Mouse (Mus musculus) forebrain, embryonic 12.5 days (tissue): Measurements from ENCODE around the gene Gm13304. TPM values are rescaled to one million over a fixed set of nuclear protein-coding genes. Genes with fewer than 3 reads are reported as not detected.
"Not testable (repeated sequence)": the region's sequence is repeated elsewhere in the genome, so short reads cannot be mapped to it uniquely, and the experiment has no call there.

Source experiments
- ATAC-seq: fragments of 200-750 bp; cut with Nextera tagmentation; 2 replicates; pipeline ENCODE4 v1.8.0; 2017; ENCODE audit warnings: moderate TSS enrichment; ENCODE audit not compliant: low FRiP score
- H3K27ac ChIP-seq: fragments of 300-500 bp; sonication (generic); 2 replicates; pipeline ENCODE4 v1.5.1; 2016; ENCODE audit warnings: mild to moderate bottlenecking
- H3K27me3 ChIP-seq: fragments of 300-500 bp; sonication (generic); 2 replicates; pipeline ENCODE4 v1.6.1; 2016; ENCODE audit warnings: mild to moderate bottlenecking
- H3K36me3 ChIP-seq: fragments of 300-500 bp; sonication (generic); replicated peaks from 2 replicates; pipeline ENCODE4 v1.6.1; 2016; ENCODE audit warnings: mild to moderate bottlenecking
- H3K4me1 ChIP-seq: fragments of 300-500 bp; sonication (generic); 2 replicates; pipeline ENCODE4 v1.6.1; 2016
- H3K4me2 ChIP-seq: fragments of 300-500 bp; sonication (generic); 2 replicates; pipeline ENCODE4 v1.6.1; 2016; ENCODE audit warnings: mild to moderate bottlenecking, moderate library complexity
- H3K4me3 ChIP-seq: fragments of 300-500 bp; sonication (generic); replicated peaks from 2 replicates; pipeline ENCODE4 v1.5.1; 2016; ENCODE audit warnings: mild to moderate bottlenecking
- H3K9ac ChIP-seq: fragments of 300-500 bp; sonication (generic); 2 replicates; pipeline ENCODE4 v1.6.1; 2016; ENCODE audit warnings: mild to moderate bottlenecking
- H3K9me3 ChIP-seq: fragments of 300-500 bp; sonication (generic); 2 replicates; pipeline ENCODE4 v1.6.1; 2016
- WGBS: fragments of 180-500 bp; shearing (Covaris S2); methylation state at CpG from one replicate; pipeline ENCODE4 v1.1.7; 2016; 5-methylcytosine and 5-hydroxymethylcytosine counted together
- polyA plus RNA-seq: library from polyadenylated mRNA; unstranded; fragments of >200 nt; fragmentation: Nextera tagmentation; extraction: Ambion mirVana; gene quantifications from 2 replicates; pipeline ENCODE4 v1.2.1, GENCODE M21; 2016

Gene Gm13304
- 0.57 TPM in 1 of 2 replicates, not detected in the other for polyA plus RNA-seq

- H3K4me2 ChIP-seq, H3K9ac ChIP-seq, H3K9me3 ChIP-seq, H3K27me3 ChIP-seq, H3K36me3 ChIP-seq, ATAC-seq, H3K4me1 ChIP-seq, H3K4me3 ChIP-seq, H3K27ac ChIP-seq: not testable (repeated sequence)
- WGBS, result no CpG with 5 or more reads among the region's 5 CpGs
Measured at GRCm38 (mm10) chr4:42114517-42114916, at the start of gene Gm13304. TSS of gene Gm13304 (plus strand) at chr4:42114817.

- not testable (repeated sequence) for H3K4me3 ChIP-seq, ATAC-seq, H3K9ac ChIP-seq, H3K27me3 ChIP-seq, H3K27ac ChIP-seq, H3K4me1 ChIP-seq, H3K4me2 ChIP-seq, H3K36me3 ChIP-seq, H3K9me3 ChIP-seq
- WGBS, result no CpG with 5 or more reads among the region's 2 CpGs
Measured at GRCm38 (mm10) chr4:42090907-42091306, 23.7 kb upstream of the Gm13304 start, which contains the start of gene Gm3893. TSS of gene Gm3893 (plus strand) at chr4:42091207.

- not testable (repeated sequence) for H3K9me3 ChIP-seq, H3K4me2 ChIP-seq, ATAC-seq, H3K36me3 ChIP-seq, H3K27me3 ChIP-seq, H3K4me3 ChIP-seq, H3K27ac ChIP-seq, H3K9ac ChIP-seq, H3K4me1 ChIP-seq
- WGBS, result no CpG with 5 or more reads among the region's 9 CpGs
Measured at GRCm38 (mm10) chr4:42153136-42153535, 38.5 kb downstream of the Gm13304 start, which contains the start of gene Gm13306. TSS of gene Gm13306 (plus strand) at chr4:42153436.

Other genes with a start within 250 kb of the Gm13304 start
- 2.0 TPM in 1 of 2 replicates, not detected in the other for gene Gm21541, start 211.2 kb upstream of the Gm13304 start, polyA plus RNA-seq
- gene Gm20878, start 173.2 kb upstream of the Gm13304 start, polyA plus RNA-seq, result 4.4 and 5.4 TPM in 2 replicates
- gene Fam205a4, start 148.8 kb upstream of the Gm13304 start, polyA plus RNA-seq, result not detected in 2 replicates
- 0.37 and 0.49 TPM in 2 replicates for gene Gm21093, start 80.1 kb upstream of the Gm13304 start, polyA plus RNA-seq
- gene Gm3893, start 23.6 kb upstream of the Gm13304 start, polyA plus RNA-seq, result not detected in 2 replicates
- gene Gm13306, start 38.6 kb downstream of the Gm13304 start, polyA plus RNA-seq, result not detected in 2 replicates
- gene Gm13305, start 53.8 kb downstream of the Gm13304 start, polyA plus RNA-seq, result not detected in 2 replicates
- gene Gm10600, start 125.8 kb downstream of the Gm13304 start, polyA plus RNA-seq, result not detected in 2 replicates
- not detected in 2 replicates for gene Ccl21b, start 140.9 kb downstream of the Gm13304 start, polyA plus RNA-seq
- not detected in 2 replicates for gene Gm21953, start 179.4 kb downstream of the Gm13304 start, polyA plus RNA-seq
- gene Fam205a3, start 203.5 kb downstream of the Gm13304 start, polyA plus RNA-seq, result 0.08 and 0.10 TPM in 2 replicates